Mouse (Mus musculus): Measurements from ENCODE around the gene Ccdc148.

GRCm38 (mm10) chr2:59188306-59188705 is 27.8 kb upstream of the Ccdc148 start:
- TF ChIP-seq GATA1 (IDR thresholded peaks at IDR 0.05; ENCODE audit: borderline replicate concordance, low read length): no peak
- no peak for TF ChIP-seq FLI1 (IDR thresholded peaks at IDR 0.05; ENCODE audit: low read length)
